Mouse (Mus musculus) myocyte (in vitro differentiated cells): ENCODE results near the gene Bfsp2.

Source experiments
- MAX ChIP-seq: IDR thresholded peaks from one replicate; pipeline ENCODE4 v1.6.1; 2011; ENCODE audit warnings: low read depth, mild to moderate bottlenecking, control low read depth
- MYOD1 ChIP-seq, 3 experiments: IDR thresholded peaks; one replicate each; pipeline ENCODE4 v1.6.1; 2011; ENCODE audit warnings: control low read depth in 2 of 3, low read depth in 2 of 3, mild to moderate bottlenecking in 2 of 3, moderate library complexity in 1 of 3; ENCODE audit not compliant: insufficient read length in 2 of 3, control insufficient read depth in 1 of 3
- POLR2A ChIP-seq: IDR thresholded peaks from one replicate; pipeline ENCODE4 v1.6.1; 2011; ENCODE audit warnings: low read depth, mild to moderate bottlenecking, control low read depth, moderate library complexity; ENCODE audit not compliant: insufficient read length

GRCm38 (mm10) chr9:103418786-103419185 is 61.4 kb downstream of the Bfsp2 start:
- no peak for TF ChIP-seq POLR2A
- no peak for TF ChIP-seq MAX
- TF ChIP-seq MYOD1 (IDR thresholded peaks at IDR 0.05; ENCODE audit: control insufficient read depth in 1 of 3, insufficient read length in 2 of 3, low read depth in 2 of 3): no peak
